Mouse (Mus musculus): Measurements from ENCODE around the gene Lenep. TPM values are rescaled to one million over a fixed set of nuclear protein-coding genes. Genes with fewer than 3 reads are reported as not detected.

Gene Lenep
- total RNA-seq, 2 experiments from 2014 or later: 4.2 to 5.3 TPM

- intact Hi-C loops (cut with DNase I): no loop called here
- peak; percentile 49 to 60 for DNase-seq (ENCODE audit: low spot score in 2 of 2)
Measured at GRCm38 (mm10) chr3:89394006-89394893, 8.3 kb downstream of the Lenep start, which contains the start of gene Zbtb7b. Gene Zbtb7b (minus strand): TSS chr3:89394776.

- intact Hi-C loops (cut with DNase I): no loop called here
- DNase-seq (ENCODE audit: low spot score in 2 of 2): peak; percentile 94 to 97
Measured at GRCm38 (mm10) chr3:89393605-89394004, 9.0 kb downstream of the Lenep start.

GRCm38 (mm10) chr3:89392871-89393311, 9.7 kb downstream of the Lenep start:
- intact Hi-C loops (cut with DNase I): no loop called here
- no peak for DNase-seq (ENCODE audit: low spot score in 2 of 2)

GRCm38 (mm10) chr3:89391663-89392511, 10.7 kb downstream of the Lenep start:
- intact Hi-C loops (cut with DNase I): no loop called here
- DNase-seq (ENCODE audit: low spot score in 2 of 2): peak; percentile 43 to 52

GRCm38 (mm10) chr3:89390699-89391662, 11.6 kb downstream of the Lenep start:
- intact Hi-C loops (cut with DNase I): no loop called here
- no peak for DNase-seq (ENCODE audit: low spot score in 2 of 2)

- intact Hi-C loops (cut with DNase I): no loop called here
Measured at GRCm38 (mm10) chr3:89390111-89390515, 12.5 kb downstream of the Lenep start.

DNA sequence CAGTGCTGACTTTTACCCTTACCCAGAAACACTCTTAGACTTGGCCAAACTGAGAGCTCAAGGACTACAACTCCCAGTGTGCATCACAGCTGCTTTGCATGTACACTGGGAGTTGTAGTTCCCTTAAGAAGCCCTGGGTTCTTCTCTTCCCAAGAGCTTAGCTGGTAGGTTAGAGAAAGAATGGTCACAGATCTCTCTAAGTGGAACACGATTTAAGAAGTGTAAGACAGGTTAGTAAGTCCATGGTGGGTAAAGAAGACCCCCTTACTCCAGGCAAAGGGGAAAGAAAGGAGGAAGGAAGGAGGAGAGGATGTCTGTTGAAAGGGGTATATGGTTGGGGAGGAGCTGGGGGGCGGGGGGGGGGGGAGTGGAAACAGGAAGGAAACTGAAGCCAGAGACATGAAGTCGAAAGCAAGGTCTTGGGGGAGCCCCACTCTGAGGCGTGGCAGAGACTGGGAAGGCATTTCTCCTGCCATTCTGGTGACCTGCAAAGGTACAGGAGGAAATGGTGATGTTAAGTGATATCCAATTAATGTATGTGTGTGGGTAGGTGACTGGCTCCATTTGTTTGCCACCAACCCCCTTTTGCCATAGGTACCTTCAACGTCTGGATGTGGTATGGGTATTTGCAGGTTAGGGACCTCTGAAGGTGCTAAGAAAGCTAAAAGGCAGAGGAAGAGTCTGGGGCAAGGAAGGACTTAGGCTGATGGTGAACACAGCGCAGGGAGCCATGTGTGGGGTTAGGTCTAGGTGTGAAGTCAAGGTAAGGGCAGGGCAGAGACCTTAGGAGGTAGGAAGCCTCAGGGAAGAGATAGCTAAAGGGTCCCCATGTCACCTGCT, 13.5 kb downstream of the Lenep start:
- DNase-seq (ENCODE audit: low spot score in 2 of 2): no peak
- intact Hi-C loops (cut with DNase I): no loop called here

More at GRCm38 (mm10) chr3:89390111-89390515, 12.5 kb downstream of the Lenep start:
- no peak for DNase-seq (ENCODE audit: low spot score in 2 of 2)

DNA sequence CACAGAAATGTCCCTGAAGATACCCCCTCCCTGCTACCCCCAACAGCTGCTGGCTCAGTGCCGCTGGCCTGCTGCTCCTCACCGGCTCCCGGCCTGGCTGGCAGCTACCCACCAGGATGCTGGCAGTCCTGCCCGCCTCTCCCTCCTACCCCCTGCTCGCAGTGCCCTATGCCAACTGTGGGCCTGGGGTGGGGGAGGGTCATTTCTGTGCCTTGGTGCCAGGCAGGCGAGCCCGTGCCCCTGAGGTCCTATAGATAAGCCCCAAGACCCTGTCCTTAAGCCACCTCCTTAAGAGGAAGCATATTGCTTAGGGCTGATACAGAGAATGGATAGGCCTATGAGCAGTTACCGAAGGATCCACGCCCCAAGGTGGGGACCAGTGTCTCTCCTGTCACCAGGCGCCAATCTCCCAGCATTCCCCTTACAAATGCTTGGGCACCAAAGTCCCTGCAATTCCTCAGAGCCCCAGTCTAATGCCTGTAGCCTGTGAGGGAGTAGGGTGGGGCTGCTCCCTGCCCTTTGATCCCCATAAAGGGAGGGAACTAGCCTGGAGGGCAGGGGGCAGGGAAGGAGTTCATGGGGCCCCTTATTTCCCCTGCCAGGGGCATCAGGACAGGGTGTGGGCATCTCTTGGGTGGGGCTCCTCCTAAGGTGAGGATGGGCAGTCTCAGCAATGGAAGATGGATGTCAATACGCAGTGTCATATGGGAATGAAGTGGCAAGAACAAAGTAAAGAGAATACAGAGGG, 14.3 kb downstream of the Lenep start:
- DNase-seq (ENCODE audit: low spot score in 2 of 2): no peak
- intact Hi-C loops (cut with DNase I): no loop called here

DNA sequence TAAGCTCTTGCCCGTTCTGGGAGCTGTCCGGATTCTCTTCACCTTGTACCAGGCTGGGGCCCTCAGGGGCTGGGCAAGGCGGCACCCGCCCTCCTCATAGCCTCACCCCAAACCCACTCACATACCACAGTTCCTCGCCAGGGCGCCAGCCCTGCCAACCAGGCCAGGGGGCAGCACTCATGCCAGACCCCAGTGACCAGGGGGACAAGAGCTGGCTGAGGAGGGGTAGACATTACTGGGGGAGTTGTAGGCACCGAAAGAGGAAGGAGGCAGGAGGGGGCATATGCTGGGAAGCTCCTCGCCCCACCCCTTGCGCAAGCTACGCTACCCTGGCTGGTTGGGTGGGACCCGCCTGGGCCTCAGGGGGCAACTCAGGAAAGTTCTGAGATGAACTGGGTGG, 15.0 kb downstream of the Lenep start:
- DNase-seq (ENCODE audit: low spot score in 2 of 2): no peak
- intact Hi-C loops (cut with DNase I): no loop called here

DNA sequence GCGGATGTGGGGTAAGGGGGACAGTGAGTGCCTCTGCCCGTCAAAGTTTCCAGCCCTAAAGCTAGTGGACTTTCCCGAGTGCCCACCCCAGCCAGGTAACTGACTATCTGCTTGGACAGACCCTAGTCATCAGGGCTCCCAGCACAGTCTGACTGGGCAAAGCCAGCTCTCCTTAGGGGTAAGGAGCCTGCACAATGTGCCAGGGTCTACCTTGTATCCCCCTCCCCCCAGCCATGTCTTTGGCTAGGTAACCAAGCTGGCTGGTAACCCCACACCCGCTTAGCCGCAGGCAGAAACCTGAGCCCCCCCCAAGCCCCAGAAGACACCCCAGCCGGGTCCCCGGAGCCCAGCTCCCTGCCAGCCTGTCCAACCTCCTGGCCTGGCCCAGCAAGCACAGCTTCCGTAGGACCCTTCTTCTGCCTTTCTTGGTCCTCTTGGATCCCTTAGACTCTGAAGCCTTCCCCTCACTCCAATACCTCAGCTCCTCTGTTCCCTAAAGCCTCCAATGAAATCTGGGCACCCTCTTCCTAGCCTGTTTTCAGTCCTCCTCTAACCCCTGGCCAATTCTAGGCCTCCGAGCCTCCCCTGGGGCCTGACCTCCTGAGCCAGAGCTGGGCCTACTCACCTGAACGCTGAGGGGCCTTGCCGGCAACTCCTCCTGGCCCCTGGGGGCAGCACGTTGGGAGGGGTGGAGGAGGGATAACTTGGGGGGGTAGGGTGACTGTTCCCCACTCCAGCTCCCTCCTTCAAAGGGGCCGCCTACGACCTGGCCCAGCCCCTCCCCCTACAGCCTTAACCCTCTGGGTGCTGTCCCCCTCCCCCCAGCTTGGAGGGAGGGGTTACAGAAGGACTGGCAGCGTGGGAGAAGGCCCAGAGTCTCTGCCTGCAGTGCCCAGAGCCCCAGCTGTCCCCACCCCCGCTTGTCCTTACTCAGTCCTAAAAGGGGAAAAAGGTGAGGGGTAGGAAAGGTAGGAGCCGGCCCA, 15.9 kb downstream of the Lenep start:
- no peak for DNase-seq (ENCODE audit: low spot score in 2 of 2)
- intact Hi-C loops (cut with DNase I): no loop called here

DNA sequence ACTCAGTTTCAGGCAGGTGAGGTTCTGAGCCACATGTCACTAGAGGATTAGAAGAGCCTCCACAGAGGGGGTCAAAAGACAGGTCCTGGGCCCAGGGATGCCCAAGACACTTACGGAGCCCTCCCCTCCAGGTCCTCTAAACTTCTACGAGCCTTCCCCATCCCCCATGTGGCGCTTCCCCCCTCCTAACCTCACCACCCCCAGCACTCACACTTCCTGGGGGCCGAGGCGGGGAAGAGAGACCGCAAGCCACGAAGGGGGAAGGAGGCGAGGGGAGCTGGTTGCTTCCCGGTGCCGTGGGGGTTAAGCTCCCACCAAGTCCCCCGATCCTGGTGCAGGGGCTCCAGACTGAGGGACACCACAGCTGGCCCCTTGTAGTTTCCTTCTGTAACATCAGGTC, 17.1 kb downstream of the Lenep start:
- DNase-seq (ENCODE audit: low spot score in 2 of 2): no peak
- intact Hi-C loops (cut with DNase I): no loop called here

GRCm38 (mm10) chr3:89384331-89385076, 18.1 kb downstream of the Lenep start:
- no peak for DNase-seq (ENCODE audit: low spot score in 2 of 2)
- intact Hi-C loops (cut with DNase I): no loop called here

- no peak for DNase-seq (ENCODE audit: low spot score in 2 of 2)
- intact Hi-C loops (cut with DNase I): no loop called here
Measured at GRCm38 (mm10) chr3:89383651-89384255, 18.8 kb downstream of the Lenep start.

- intact Hi-C loops (cut with DNase I): no loop called here
- DNase-seq (ENCODE audit: low spot score in 2 of 2): no peak
Measured at GRCm38 (mm10) chr3:89382950-89383349, 19.6 kb downstream of the Lenep start.

DNA sequence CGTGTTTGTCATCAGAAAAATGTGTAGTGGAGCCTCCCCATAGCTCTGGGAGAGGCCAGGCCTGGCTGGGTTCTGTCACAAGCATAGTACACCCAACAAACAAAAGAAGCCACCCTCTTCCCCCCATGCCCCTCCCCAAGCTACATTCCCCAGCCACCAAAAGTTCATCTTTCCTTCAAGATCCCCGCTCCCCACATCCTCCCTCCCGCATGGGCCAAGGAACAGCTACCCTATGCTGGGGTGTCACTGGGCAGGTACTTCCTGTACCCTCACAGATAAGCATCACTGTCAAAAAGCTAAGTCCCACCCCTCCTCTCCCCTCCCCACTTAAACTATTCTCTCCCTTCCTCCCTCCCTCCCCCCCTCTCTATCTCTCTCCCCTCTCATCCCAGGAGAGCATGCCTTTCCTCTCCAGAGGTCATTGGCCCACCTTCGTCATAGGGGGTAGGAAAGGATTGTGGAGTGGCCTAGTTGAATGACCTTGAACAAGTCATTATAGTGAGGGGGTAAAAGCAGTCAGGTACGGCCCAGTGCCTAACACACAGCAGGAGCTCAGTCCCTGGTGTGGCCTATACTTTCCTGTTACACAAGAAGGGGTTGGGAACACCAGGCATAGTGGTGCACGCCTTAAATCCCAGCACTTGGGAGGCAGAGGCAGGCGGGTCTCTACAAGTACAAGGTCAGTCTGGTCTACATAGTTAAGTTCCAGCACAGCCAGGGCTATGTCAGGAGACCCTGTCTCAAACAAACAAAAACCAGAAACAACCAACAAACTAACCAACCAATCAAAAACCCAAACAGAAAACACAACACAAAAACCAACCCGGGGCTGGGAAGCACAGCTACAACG, 20.3 kb downstream of the Lenep start:
- intact Hi-C loops (cut with DNase I): no loop called here
- no peak for DNase-seq (ENCODE audit: low spot score in 2 of 2)

All from left cerebral cortex, postnatal 36 days (tissue).